Mouse (Mus musculus) heart, adult 2 months (tissue): ENCODE data around the gene Dmap1. TPM values are rescaled to one million over a fixed set of nuclear protein-coding genes. Genes with fewer than 3 reads are reported as not detected.

Source experiments
- DNase-seq, 2 experiments: peaks; one replicate each; pipeline ENCODE4 v3.0.0; 2021
- H3K27ac ChIP-seq: fragments of 200-600 bp; 2 replicates; pipeline ENCODE4 v1.8.1; 2022
- H3K27me3 ChIP-seq: fragments of 200-500 bp; 2 replicates; pipeline ENCODE4 v1.6.1; 2012; ENCODE audit warnings: mild to moderate bottlenecking, low read length, inconsistent platforms, mixed read lengths; ENCODE audit not compliant: control insufficient read depth, insufficient read depth
- H3K36me3 ChIP-seq: fragments of 200-500 bp; 2 replicates; pipeline ENCODE4 v1.6.1; 2012; ENCODE audit warnings: low read length, inconsistent platforms; ENCODE audit not compliant: control insufficient read depth, insufficient read depth
- H3K4me1 ChIP-seq: fragments of 200-500 bp; 2 replicates; pipeline ENCODE4 v1.6.1; 2011; ENCODE audit warnings: low read length; ENCODE audit not compliant: control insufficient read depth, insufficient read depth
- H3K4me3 ChIP-seq: fragments of 200-600 bp; 2 replicates; pipeline ENCODE4 v1.8.1; 2022
- H3K79me2 ChIP-seq: fragments of 200-500 bp; replicated peaks from 2 replicates; pipeline ENCODE4 v1.6.1; 2012; ENCODE audit warnings: mild to moderate bottlenecking, inconsistent platforms, low read length, moderate library complexity, mixed read lengths; ENCODE audit not compliant: control insufficient read depth, insufficient read depth
- H3K9ac ChIP-seq: fragments of 200-500 bp; 2 replicates; pipeline ENCODE4 v1.6.1; 2012; ENCODE audit warnings: low read depth, mild to moderate bottlenecking, control low read depth, inconsistent platforms, low read length, mixed read lengths
- CTCF ChIP-seq: fragments of 200-600 bp; IDR thresholded peaks from 2 replicates; pipeline ENCODE4 v1.8.1; 2022; ENCODE audit warnings: antibody characterized with exemption, mild to moderate bottlenecking, moderate library complexity
- EP300 ChIP-seq: fragments of 200-500 bp; IDR thresholded peaks from 2 replicates; pipeline ENCODE4 v1.6.1; 2011; ENCODE audit warnings: low read depth, low read length, control low read depth; ENCODE audit not compliant: insufficient read depth
- POLR2A ChIP-seq: fragments of 200-500 bp; IDR thresholded peaks from 2 replicates; pipeline ENCODE4 v1.6.1; 2011; ENCODE audit warnings: mild to moderate bottlenecking, low read depth, low read length, control low read depth; ENCODE audit not compliant: insufficient read depth
- WGBS: fragments of 180-500 bp; shearing (Covaris S2); methylation state at CpG from one replicate; pipeline ENCODE4 v1.1.7; 2018; 5-methylcytosine and 5-hydroxymethylcytosine counted together
- intact Hi-C: fragments of 180-260 bp; cut with DNase I; formaldehyde crosslinking; loops from one replicate; pipeline ENCODE4 v1.15.1; 2025
- polyA plus RNA-seq: library from polyadenylated mRNA; depleted of rRNA; stranded (reverse); fragments of >200 nt; gene quantifications from 2 replicates; pipeline ENCODE4 v1.2.3, GENCODE M21; 2012
- total RNA-seq, 2 experiments: library from RNA; stranded (reverse); gene quantifications; 2 replicates each; pipeline ENCODE4 v1.2.3; 2021

Gene Dmap1
- total and polyA plus RNA-seq, 3 experiments: 14.1 to 19.4 (median 17.9) TPM

DNA sequence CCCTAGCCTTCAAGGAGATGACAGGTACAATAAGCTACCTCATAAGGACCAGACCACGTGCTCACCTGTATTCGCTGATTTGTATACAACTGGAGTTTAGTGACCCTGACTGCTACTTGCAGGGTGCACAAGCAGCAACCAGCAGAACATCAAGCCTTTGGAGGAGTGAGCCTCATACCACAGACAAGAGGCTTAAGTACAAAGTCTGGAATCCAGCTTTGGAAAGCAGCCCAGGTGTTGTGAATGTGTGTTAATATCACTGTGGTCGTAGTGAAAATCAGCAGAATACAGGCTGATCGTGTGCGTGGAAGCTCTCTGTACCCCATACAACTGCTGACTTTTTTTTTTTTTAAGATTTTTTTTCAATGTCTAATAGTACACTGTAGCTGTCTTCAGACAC, 22.1 kb downstream of the Dmap1 start:
- no peak for TF ChIP-seq EP300
- no peak for TF ChIP-seq CTCF
- no peak for TF ChIP-seq POLR2A
- Histone ChIP-seq H3K9ac (no peak overlapping the region), H3K27ac (no peak overlapping the region), H3K27me3 (no peaks in the 10 kb centered on the region), H3K4me3 (no peak overlapping the region), H3K79me2 (no peaks in the 10 kb centered on the region), H3K36me3 (no peaks in the 10 kb centered on the region), H3K4me1 (no peaks in the 10 kb centered on the region)
- 77% methylated on average over 5 of the region's 5 CpGs for WGBS
- intact Hi-C loops: no loop called here
- DNase-seq: no peak

DNA sequence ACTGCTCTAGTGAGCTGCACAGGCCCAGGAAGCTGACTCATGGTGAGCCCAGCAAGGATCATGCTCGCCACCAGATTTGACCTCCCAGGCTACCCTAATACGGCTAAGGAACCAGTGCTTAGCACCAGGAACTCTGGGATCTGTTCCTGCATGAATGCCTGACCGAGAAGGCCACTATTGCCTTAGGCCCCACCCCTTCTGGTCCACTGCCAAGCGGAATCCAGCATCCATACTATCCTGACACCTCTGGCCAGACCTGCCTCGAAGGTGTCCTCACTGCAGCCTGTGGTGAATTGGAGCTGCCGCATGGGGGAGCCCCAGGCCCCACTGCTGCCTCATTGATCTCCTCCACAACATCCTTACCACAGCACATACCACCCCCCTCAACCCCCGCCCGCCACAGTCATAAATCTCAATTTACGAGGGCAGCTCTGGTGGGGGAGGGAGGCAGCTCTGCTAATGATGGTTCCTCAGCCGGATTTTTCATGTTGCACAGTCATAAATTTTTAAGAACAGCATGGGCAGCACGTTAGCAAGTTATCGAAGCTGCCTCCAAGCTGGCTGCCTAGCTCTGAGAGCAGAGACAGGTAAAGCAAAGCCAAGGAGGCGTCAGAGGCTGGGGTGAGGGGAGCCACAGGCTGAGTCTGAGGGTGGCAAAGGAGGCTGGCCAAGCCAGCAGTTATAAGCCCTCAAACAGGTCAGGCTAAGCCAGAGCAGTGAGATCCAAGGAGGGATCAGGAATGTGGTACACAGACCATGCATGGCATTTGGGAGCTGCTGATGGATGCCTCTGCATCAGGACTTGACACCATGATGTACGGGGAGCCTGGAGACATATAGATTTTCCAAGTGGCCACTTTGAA, 23.3 kb downstream of the Dmap1 start:
- Histone ChIP-seq H3K4me1 (no peaks in the 10 kb centered on the region), H3K36me3 (no peaks in the 10 kb centered on the region), H3K4me3 (no peak overlapping the region), H3K27ac (no peak overlapping the region), H3K27me3 (no peaks in the 10 kb centered on the region), H3K9ac (no peak overlapping the region), H3K79me2 (no peaks in the 10 kb centered on the region)
- no peak for DNase-seq
- TF ChIP-seq EP300 (no peak), CTCF (peak; percentile 22)
- WGBS: 75% methylated on average over 14 of the region's 14 CpGs
- intact Hi-C loops: no loop called here

DNA sequence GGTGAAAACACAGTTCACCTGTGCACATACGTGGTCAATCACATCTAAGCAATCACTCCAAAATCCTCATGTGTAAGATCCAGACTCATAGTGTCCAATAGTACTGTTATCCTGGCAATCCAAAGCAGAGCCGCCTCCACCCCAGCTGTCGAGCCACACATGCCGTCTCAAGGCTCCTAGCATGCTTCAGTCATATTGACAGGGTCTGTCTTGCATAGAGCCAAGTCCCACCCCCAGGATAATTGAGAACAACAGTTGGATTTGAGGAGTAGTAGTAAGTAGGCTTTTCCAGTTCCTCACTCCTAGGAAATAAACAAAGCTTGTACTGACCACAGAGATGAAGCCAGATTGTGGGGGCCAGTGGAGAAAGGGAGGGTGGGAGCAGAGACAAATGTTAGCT, 24.4 kb downstream of the Dmap1 start:
- H3K4me1 ChIP-seq: no peaks in the 10 kb centered on the region
- 79% methylated on average over 4 of the region's 4 CpGs for WGBS
- H3K4me3 ChIP-seq: no peak overlapping the region
- no peaks in the 10 kb centered on the region for H3K27me3 ChIP-seq
- no peak overlapping the region for H3K27ac ChIP-seq
- no peaks in the 10 kb centered on the region for H3K36me3 ChIP-seq
- H3K79me2 ChIP-seq: no peaks in the 10 kb centered on the region
- no peak for TF ChIP-seq POLR2A
- no peak for TF ChIP-seq EP300
- no peak for TF ChIP-seq CTCF
- no peak for DNase-seq
- intact Hi-C loops: no loop called here
- no peak overlapping the region for H3K9ac ChIP-seq

DNA sequence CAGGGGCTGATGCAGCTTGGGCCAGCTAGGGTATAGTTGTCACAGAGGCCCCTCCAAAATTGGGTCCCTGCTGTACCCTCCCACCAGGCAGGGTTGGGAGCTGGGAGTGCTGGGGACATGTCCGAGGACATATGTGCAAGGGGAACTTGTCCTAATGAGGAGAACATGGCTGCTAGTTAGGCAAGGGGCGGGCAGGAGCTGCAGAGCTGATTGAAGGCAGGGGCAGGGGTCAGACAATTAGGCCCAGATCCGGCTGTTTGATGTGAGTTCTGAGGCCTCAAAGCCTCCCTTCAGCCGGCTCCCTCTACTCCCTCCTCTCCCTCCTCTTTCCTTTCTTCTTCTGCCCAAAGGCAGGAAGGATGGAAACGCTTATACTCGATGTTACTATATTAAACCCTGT, 25.1 kb downstream of the Dmap1 start:
- intact Hi-C loops: no loop called here
- no peaks in the 10 kb centered on the region for H3K79me2 ChIP-seq
- H3K9ac ChIP-seq: no peak overlapping the region
- TF ChIP-seq EP300: no peak
- TF ChIP-seq CTCF: no peak
- no peak for TF ChIP-seq POLR2A
- no peaks in the 10 kb centered on the region for H3K36me3 ChIP-seq
- no peaks in the 10 kb centered on the region for H3K4me1 ChIP-seq
- no peak for DNase-seq
- no peak overlapping the region for H3K27ac ChIP-seq
- no peak overlapping the region for H3K4me3 ChIP-seq
- 76% methylated on average over 6 of the region's 6 CpGs for WGBS
- no peaks in the 10 kb centered on the region for H3K27me3 ChIP-seq

DNA sequence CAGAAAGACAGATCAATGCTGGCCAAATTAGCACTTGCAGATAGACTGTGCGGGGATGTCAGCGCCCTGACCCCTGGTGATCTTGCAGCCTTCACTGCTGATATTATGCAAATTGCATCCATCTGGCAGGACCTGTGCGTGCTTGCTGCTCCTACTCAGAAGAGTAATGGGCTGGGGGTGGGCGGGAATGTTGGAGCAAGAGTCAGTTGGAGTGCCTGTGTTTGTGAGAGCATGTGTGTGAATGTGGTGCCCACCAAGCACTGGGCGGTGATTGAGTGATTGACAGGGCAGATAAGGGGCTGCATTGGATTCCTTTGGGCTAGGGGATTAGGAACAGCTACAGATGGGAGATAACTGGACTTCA, 26.6 kb downstream of the Dmap1 start:
- TF ChIP-seq CTCF (no peak), POLR2A (no peak), EP300 (no peak)
- H3K79me2 ChIP-seq: no peaks in the 10 kb centered on the region
- no peak overlapping the region for H3K27ac ChIP-seq
- DNase-seq: no peak
- no peak overlapping the region for H3K4me3 ChIP-seq
- no peaks in the 10 kb centered on the region for H3K36me3 ChIP-seq
- WGBS: 87% methylated on average over 5 of the region's 5 CpGs
- H3K4me1 ChIP-seq: no peaks in the 10 kb centered on the region
- no peaks in the 10 kb centered on the region for H3K27me3 ChIP-seq
- no peak overlapping the region for H3K9ac ChIP-seq
- intact Hi-C loops: no loop called here

DNA sequence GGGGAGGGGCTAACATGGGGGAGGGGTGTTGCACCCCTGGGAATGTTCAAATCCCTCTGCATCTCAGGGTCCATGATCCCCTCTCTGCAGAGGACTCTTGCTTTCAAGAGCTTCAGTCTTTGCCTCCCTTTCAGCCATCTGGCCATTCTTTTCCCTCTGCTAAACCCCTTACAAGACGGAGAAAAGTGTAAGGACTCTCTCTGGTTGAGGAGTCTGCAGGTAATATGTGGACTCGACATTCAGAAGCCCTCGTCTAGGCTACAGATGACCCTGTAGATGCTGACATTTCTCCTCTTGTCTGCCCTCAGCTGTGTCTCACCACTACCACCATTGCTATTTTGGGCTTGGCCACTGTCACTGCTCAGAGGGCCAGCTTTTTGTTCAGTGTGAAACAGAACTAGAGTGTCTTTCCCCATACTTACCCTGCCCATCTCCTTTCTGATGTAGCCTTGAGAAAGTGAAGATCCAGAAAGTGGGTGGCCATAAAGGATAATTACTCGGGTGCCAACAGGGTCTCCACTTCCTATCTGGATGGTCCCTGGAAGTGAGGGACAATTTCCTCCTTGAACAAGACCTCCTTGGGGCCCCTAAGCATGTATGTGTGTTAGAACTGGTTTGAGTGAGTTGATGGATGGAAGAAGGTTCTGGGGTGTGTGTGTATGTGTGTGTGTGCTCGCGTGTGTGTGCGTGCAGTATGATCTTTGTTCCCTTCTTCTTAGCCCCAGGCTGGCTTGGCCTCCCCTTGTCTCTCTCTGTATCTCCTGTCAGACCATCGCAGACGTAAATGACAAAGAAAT, 27.2 kb downstream of the Dmap1 start:
- no peaks in the 10 kb centered on the region for H3K36me3 ChIP-seq
- no peak overlapping the region for H3K9ac ChIP-seq
- intact Hi-C loops: no loop called here
- no peaks in the 10 kb centered on the region for H3K79me2 ChIP-seq
- no peak overlapping the region for H3K4me3 ChIP-seq
- DNase-seq: no peak
- H3K4me1 ChIP-seq: no peaks in the 10 kb centered on the region
- H3K27ac ChIP-seq: no peak overlapping the region
- H3K27me3 ChIP-seq: no peaks in the 10 kb centered on the region
- WGBS: 64% methylated on average over 9 of the region's 9 CpGs
- TF ChIP-seq EP300: no peak
- TF ChIP-seq POLR2A: no peak
- TF ChIP-seq CTCF: no peak
